8 mouse cellular contexts compared by ENCODE assay signal in genomic region chr8:61927777-61928494, GRCm38 (mm10). TPM values are rescaled to one million over a fixed set of nuclear protein-coding genes. Genes with fewer than 3 reads are reported as not detected.
DNase-seq lines count a peak whose midpoint lies in the region; ATAC-seq and TF ChIP-seq lines count a peak whose summit lies in the region.

Gene Ddx60 (plus strand): TSS chr8:61928087.

- H3K4me1 ChIP-seq in embryonic fibroblast, embryonic 13.5 days (ENCODE audit: control insufficient read depth, insufficient read depth, low read length) = no peaks in the 10 kb centered on the region; the same call in 1 of the 2 replicates
- H3K4me1 ChIP-seq in heart, embryonic 11.5 days (ENCODE audit: control insufficient read depth, insufficient read depth, low read length) = peaks cover 14% of the 10 kb centered on the region
- H3K4me1 ChIP-seq in kidney, embryonic 15.5 days = peaks cover 4% of the 10 kb centered on the region; the same call in 1 of the 2 replicates
- peaks cover 5% of the 10 kb centered on the region; the same call in 1 of the 2 replicates for H3K4me1 ChIP-seq in limb, embryonic 15.5 days
- H3K4me1 ChIP-seq in midbrain, postnatal 0 days (ENCODE audit: insufficient read depth, low read length) = no peaks in the 10 kb centered on the region

- H3K9me3 ChIP-seq in heart, embryonic 11.5 days (replicated peaks; ENCODE audit: control insufficient read depth, low read length) = no peaks in the 10 kb centered on the region
- H3K9me3 ChIP-seq in kidney, embryonic 15.5 days (replicated peaks) = no peaks in the 10 kb centered on the region
- no peaks in the 10 kb centered on the region for H3K9me3 ChIP-seq in limb, embryonic 15.5 days
- no peaks in the 10 kb centered on the region for H3K9me3 ChIP-seq in midbrain, postnatal 0 days (ENCODE audit: low read length)

- no peak; the same call in 1 of the 2 replicates for TF ChIP-seq POLR2A in embryonic fibroblast, embryonic 13.5 days (IDR thresholded peaks at IDR 0.05; ENCODE audit: low read depth, low read length)

- 10% methylated on average over 22 of the region's 22 CpGs for WGBS in heart, embryonic 11.5 days (ENCODE audit: insufficient replicate concordance)
- WGBS in kidney, embryonic 15.5 days = 15% methylated on average over 22 of the region's 22 CpGs
- 9% methylated on average over 22 of the region's 22 CpGs for WGBS in limb, embryonic 15.5 days
- 12% methylated on average over 22 of the region's 22 CpGs for WGBS in midbrain, postnatal 0 days

- H3K27me3 ChIP-seq in heart, embryonic 11.5 days (ENCODE audit: control insufficient read depth, insufficient read depth, low read length) = no peaks in the 10 kb centered on the region
- H3K27me3 ChIP-seq in kidney, embryonic 15.5 days = no peaks in the 10 kb centered on the region
- no peaks in the 10 kb centered on the region for H3K27me3 ChIP-seq in limb, embryonic 15.5 days
- no peaks in the 10 kb centered on the region for H3K27me3 ChIP-seq in midbrain, postnatal 0 days (ENCODE audit: insufficient read depth, low read length)

- peak within 1 kb of the TSS; percentile 80 for H3K4me3 ChIP-seq in embryonic fibroblast, embryonic 13.5 days (ENCODE audit: insufficient read depth, low read length)
- peak within 1 kb of the TSS; percentile 49 for H3K4me3 ChIP-seq in heart, embryonic 11.5 days (ENCODE audit: low read depth, low read length)
- H3K4me3 ChIP-seq in kidney, embryonic 15.5 days (replicated peaks) = peak within 1 kb of the TSS; percentile 53
- H3K4me3 ChIP-seq in limb, embryonic 15.5 days = peak within 1 kb of the TSS; percentile 48
- peak within 1 kb of the TSS; percentile 42 for H3K4me3 ChIP-seq in midbrain, postnatal 0 days (ENCODE audit: low read depth, low read length)

- H3K36me3 ChIP-seq in heart, embryonic 11.5 days (ENCODE audit: control insufficient read depth, insufficient read depth, low read length) = no peaks in the 10 kb centered on the region
- H3K36me3 ChIP-seq in kidney, embryonic 15.5 days = no peaks in the 10 kb centered on the region
- H3K36me3 ChIP-seq in limb, embryonic 15.5 days = no peaks in the 10 kb centered on the region
- H3K36me3 ChIP-seq in midbrain, postnatal 0 days (ENCODE audit: insufficient read depth, low read length) = no peaks in the 10 kb centered on the region

- peak; percentile 4 for DNase-seq in A20 (ENCODE audit: low read depth, low spot score)
- DNase-seq in adrenal gland, postnatal 4 days (ENCODE audit: low spot score in 2 of 2) = peak; percentile 31 to 36
- peak; percentile 69 for DNase-seq in midbrain, postnatal 0 days (ENCODE audit: low spot score)
- DNase-seq in spleen, postnatal 36 days (ENCODE audit: low spot score in 2 of 2) = peak; percentile 36 to 55

- H3K9ac ChIP-seq in heart, embryonic 11.5 days (ENCODE audit: low read depth, low read length) = peak within 1 kb of the TSS; percentile 78
- H3K9ac ChIP-seq in kidney, embryonic 15.5 days = peak within 1 kb of the TSS; percentile 48
- H3K9ac ChIP-seq in limb, embryonic 15.5 days = peak within 1 kb of the TSS; percentile 33; the same call in 1 of the 2 replicates
- peak within 1 kb of the TSS; percentile 36; the same call in 1 of the 2 replicates for H3K9ac ChIP-seq in midbrain, postnatal 0 days (replicated peaks; ENCODE audit: low read length, poor library complexity, severe bottlenecking)

- peak; percentile 52; the same call in 1 of the 2 replicates for ATAC-seq in heart, embryonic 11.5 days (replicated peaks; ENCODE audit: insufficient number of reproducible peaks, low FRiP score, low TSS enrichment)
- peak; percentile 62 for ATAC-seq in kidney, embryonic 15.5 days (replicated peaks; ENCODE audit: low FRiP score)
- no peak for ATAC-seq in limb, embryonic 15.5 days (ENCODE audit: insufficient number of reproducible peaks, low FRiP score, low TSS enrichment, low read depth)
- ATAC-seq in midbrain, postnatal 0 days (ENCODE audit: low FRiP score) = peak; percentile 63; the same call in 1 of the 2 replicates

- peak within 1 kb of the TSS; percentile 84 for H3K4me2 ChIP-seq in heart, embryonic 11.5 days
- peak within 1 kb of the TSS; percentile 65 for H3K4me2 ChIP-seq in kidney, embryonic 15.5 days
- H3K4me2 ChIP-seq in limb, embryonic 15.5 days = peak within 1 kb of the TSS; percentile 72
- H3K4me2 ChIP-seq in midbrain, postnatal 0 days (ENCODE audit: low read depth, low read length, poor library complexity, severe bottlenecking) = peak within 1 kb of the TSS; percentile 65

- H3K27ac ChIP-seq in embryonic fibroblast, embryonic 13.5 days (ENCODE audit: insufficient read depth, low read length) = no peak within 1 kb of the TSS
- peak within 1 kb of the TSS; percentile 72 for H3K27ac ChIP-seq in heart, embryonic 11.5 days (ENCODE audit: low read depth, low read length)
- no peak within 1 kb of the TSS for H3K27ac ChIP-seq in kidney, embryonic 15.5 days
- no peak within 1 kb of the TSS for H3K27ac ChIP-seq in limb, embryonic 15.5 days
- no peak within 1 kb of the TSS for H3K27ac ChIP-seq in midbrain, postnatal 0 days (ENCODE audit: low read depth, low read length)

- TF ChIP-seq CTCF in embryonic fibroblast, embryonic 13.5 days (IDR thresholded peaks at IDR 0.05; ENCODE audit: borderline replicate concordance, insufficient read depth, low read length) = no peak
- no peak for TF ChIP-seq CTCF in midbrain, postnatal 0 days (IDR thresholded peaks at IDR 0.05)

RNA-seq across cellular contexts. Expression of gene Ddx60, which starts in this region (rescaled TPM):
- 1 to 10 TPM; 5.8 to 7.2 TPM for total RNA-seq in adrenal gland, postnatal 4 days (2021)
- 1.2 and 2.6 TPM in 2 replicates for polyA plus RNA-seq in embryonic fibroblast, embryonic 13.5 days (2011; ENCODE audit: insufficient read length, low read depth, missing spikeins)
- polyA plus RNA-seq in heart, embryonic 11.5 days (2014; fragmentation: Nextera tagmentation; extraction: Ambion mirVana) = 1.7 TPM in 2 replicates
- 0.24 and 0.88 TPM in 2 replicates for polyA plus RNA-seq in kidney, embryonic 15.5 days (2015; fragmentation: Nextera tagmentation; extraction: Ambion mirVana)
- polyA plus RNA-seq in limb, embryonic 15.5 days (2015; fragmentation: Nextera tagmentation; extraction: Ambion mirVana) = 0.58 and 0.92 TPM in 2 replicates
- total RNA-seq in midbrain, postnatal 0 days (2014; rRNA removed) = 0.11 and 0.90 TPM in 2 replicates
- polyA plus RNA-seq in midbrain, postnatal 0 days (2015; fragmentation: Nextera tagmentation; extraction: Ambion mirVana) = 0.60 and 0.88 TPM in 2 replicates

Comparison
In these comparisons a context has a peak if more than half of its experiments do, and no peak if none do; other contexts are left out.
1. Peak in ATAC-seq, H3K4me3 ChIP-seq, H3K9ac ChIP-seq and H3K4me2 ChIP-seq in kidney, embryonic 15.5 days; RNA of the gene not detected or under 1 TPM.
2. Peak in DNase-seq, ATAC-seq, H3K4me3 ChIP-seq, H3K9ac ChIP-seq and H3K4me2 ChIP-seq in midbrain, postnatal 0 days; RNA of the gene not detected or under 1 TPM.
3. DNase-seq: peak in every context shown above with its lines; median percentile 69 in midbrain, postnatal 0 days; 46 in spleen, postnatal 36 days; 34 in adrenal gland, postnatal 4 days; 4 in A20.